Mouse (Mus musculus): ENCODE measurements around the gene Pdcd1lg2. TPM values are rescaled to one million over a fixed set of nuclear protein-coding genes. Genes with fewer than 3 reads are reported as not detected.
A peak's percentile ranks its signal among the peaks of the same experiment; 100 is the strongest.

The Pdcd1lg2 gene
- total and polyA plus RNA-seq, 3 experiments = 1.7 to 5.4 TPM; not detected in 1

DNA sequence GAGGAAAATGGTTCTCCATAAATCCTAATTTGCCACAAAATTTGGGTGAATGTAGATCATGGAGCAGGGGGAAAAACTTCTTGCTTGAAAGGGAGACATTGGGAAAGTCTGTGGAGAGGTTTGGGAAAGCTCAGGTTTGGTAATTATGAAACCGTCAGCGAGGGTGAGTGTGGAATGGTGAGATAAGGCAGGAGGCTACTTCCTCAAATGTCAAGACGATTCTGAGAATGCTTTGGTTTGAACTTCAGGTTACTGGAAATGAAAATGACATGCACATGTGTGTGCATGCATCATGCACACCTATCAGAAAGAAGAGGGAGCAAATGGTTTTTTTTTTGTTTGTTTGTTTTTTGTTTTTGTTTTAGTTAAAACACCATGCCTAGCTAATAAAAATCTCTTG lies 10.3 kb upstream of the Pdcd1lg2 start:
- Histone ChIP-seq H3K27me3 (ENCODE audit: control insufficient read depth in 1 of 2, insufficient read depth in 2 of 2, low read length in 2 of 2) (no peaks in the 10 kb centered on the region), H3K4me1 (ENCODE audit: control insufficient read depth in 1 of 2, insufficient read depth in 2 of 2, low read length in 2 of 2) (peaks cover 19 to 31% of the 10 kb centered on the region in 2 experiments)
- peak; percentile 96 for DNase-seq (ENCODE audit: low read depth, low spot score)
- peak; percentile 95 for TF ChIP-seq ETS1 (IDR thresholded peaks at IDR 0.05; ENCODE audit: low read depth, low read length)
- TF ChIP-seq NELFE (IDR thresholded peaks at IDR 0.05; ENCODE audit: low read depth, low read length) = no peak
- TF ChIP-seq BHLHE40 (IDR thresholded peaks at IDR 0.05; ENCODE audit: borderline replicate concordance, low read depth, low read length) = peak; percentile 73; the same call in 1 of the 2 replicates
- no peak; the same call in 1 of the 2 replicates for TF ChIP-seq MEF2A (IDR thresholded peaks at IDR 0.05; ENCODE audit: extremely low read depth, insufficient replicate concordance, low read depth, low read length, poor library complexity, severe bottlenecking)
- peak; percentile 97 for TF ChIP-seq SIN3A (IDR thresholded peaks at IDR 0.05; ENCODE audit: low read length)
- TF ChIP-seq POLR2AphosphoS2 (IDR thresholded peaks at IDR 0.05; ENCODE audit: low read length) = no peak
- peak; percentile 94 for TF ChIP-seq TCF12 (IDR thresholded peaks at IDR 0.05; ENCODE audit: low read depth, low read length)
- peak; percentile 85 for TF ChIP-seq MYB (IDR thresholded peaks at IDR 0.05; ENCODE audit: low read depth, low read length)
- TF ChIP-seq GATA1 (IDR thresholded peaks at IDR 0.05; ENCODE audit: low read depth, low read length) = peak; percentile 99
- no peak for TF ChIP-seq USF1 (IDR thresholded peaks at IDR 0.05; ENCODE audit: low read depth, low read length)
- TF ChIP-seq POLR2AphosphoS5 (IDR thresholded peaks at IDR 0.05; ENCODE audit: borderline replicate concordance, low read depth, low read length) = no peak
- no peak for TF ChIP-seq ZMIZ1 (IDR thresholded peaks at IDR 0.05; ENCODE audit: low read depth, low read length)
- peak; percentile 61; the same call in 1 of the 2 replicates for TF ChIP-seq HCFC1 (IDR thresholded peaks at IDR 0.05; ENCODE audit: low read depth, low read length)
- TF ChIP-seq CTCF (IDR thresholded peaks at IDR 0.05 in 2 of 3, conservative IDR thresholded peaks at IDR 0.05 in 1 of 3; ENCODE audit: control insufficient read depth in 1 of 3, insufficient read depth in 1 of 3, low read depth in 2 of 3, low read length in 3 of 3, poor library complexity in 1 of 3, severe bottlenecking in 1 of 3) = no peak
- no peak for TF ChIP-seq ZC3H11A (IDR thresholded peaks at IDR 0.05; ENCODE audit: low read depth, low read length)
- peak; percentile 96 for TF ChIP-seq MXI1 (IDR thresholded peaks at IDR 0.05; ENCODE audit: low read depth, low read length)
- TF ChIP-seq RCOR1 (IDR thresholded peaks at IDR 0.05; ENCODE audit: low read depth, low read length) = peak; percentile 99
- no peak for TF ChIP-seq CHD1 (IDR thresholded peaks at IDR 0.05; ENCODE audit: low read depth, low read length)
- peak; percentile 96 to 100 for TF ChIP-seq EP300 (IDR thresholded peaks at IDR 0.05; ENCODE audit: low read depth in 1 of 2, low read length in 2 of 2)
- peak; percentile 95 for TF ChIP-seq TAL1 (IDR thresholded peaks at IDR 0.05; ENCODE audit: low read length)
- TF ChIP-seq USF2 (IDR thresholded peaks at IDR 0.05; ENCODE audit: borderline replicate concordance in 1 of 2, insufficient read depth in 1 of 2, low read depth in 1 of 2, low read length in 2 of 2) = no peak
- no peak for TF ChIP-seq E2F4 (IDR thresholded peaks at IDR 0.05; ENCODE audit: borderline replicate concordance, low read depth, low read length)
- peak; percentile 23 for TF ChIP-seq SMC3 (IDR thresholded peaks at IDR 0.05; ENCODE audit: low read depth, low read length)
- TF ChIP-seq GABPA (IDR thresholded peaks at IDR 0.05; ENCODE audit: low read depth, low read length) = no peak
- no peak; the same call in 1 of the 2 replicates for TF ChIP-seq CHD2 (IDR thresholded peaks at IDR 0.05; ENCODE audit: low read length)
- TF ChIP-seq ZKSCAN1 (IDR thresholded peaks at IDR 0.05; ENCODE audit: low read depth, low read length) = no peak
- TF ChIP-seq NRF1 (IDR thresholded peaks at IDR 0.05; ENCODE audit: insufficient read depth, low read depth, low read length, poor library complexity, severe bottlenecking) = no peak; the same call in 1 of the 2 replicates
- TF ChIP-seq ELF1 (IDR thresholded peaks at IDR 0.05; ENCODE audit: low read depth, low read length) = peak; percentile 78
- peak; percentile 66 for TF ChIP-seq TBP (IDR thresholded peaks at IDR 0.05; ENCODE audit: low read depth, low read length)
- TF ChIP-seq ZNF384 (IDR thresholded peaks at IDR 0.05; ENCODE audit: low read depth, low read length) = peak; percentile 62
- TF ChIP-seq POLR2A (IDR thresholded peaks at IDR 0.05; ENCODE audit: control insufficient read depth in 1 of 2, insufficient read depth in 1 of 2, low read depth in 1 of 2, low read length in 2 of 2, poor library complexity in 1 of 2) = no peak
- TF ChIP-seq RAD21 (IDR thresholded peaks at IDR 0.05; ENCODE audit: low read depth, low read length) = no peak
- TF ChIP-seq KAT2A (conservative IDR thresholded peaks at IDR 0.05; ENCODE audit: low read depth, low read length) = no peak
- peak; percentile 83; the same call in 1 of the 2 replicates for TF ChIP-seq MAFK (IDR thresholded peaks at IDR 0.05; ENCODE audit: borderline replicate concordance, low read depth, low read length)
- peak; percentile 88 for TF ChIP-seq JUND (IDR thresholded peaks at IDR 0.05; ENCODE audit: low read depth, low read length)
- peak; percentile 69 for TF ChIP-seq MAZ (IDR thresholded peaks at IDR 0.05; ENCODE audit: low read depth, low read length)
- peak; percentile 89 for TF ChIP-seq MAX (IDR thresholded peaks at IDR 0.05; ENCODE audit: low read length)
- TF ChIP-seq UBTF (IDR thresholded peaks at IDR 0.05; ENCODE audit: borderline replicate concordance, insufficient read depth, low read depth, low read length) = no peak

More for the DNA sequence above, 10.3 kb upstream of the Pdcd1lg2 start:
- peak overlapping the region; percentile 40 for H3K27ac ChIP-seq (ENCODE audit: control insufficient read depth, low read depth, low read length)
- H3K9ac ChIP-seq (ENCODE audit: control insufficient read depth, low read depth, low read length, poor library complexity, severe bottlenecking) = peak overlapping the region; percentile 37
- H3K9me3 ChIP-seq (replicated peaks; ENCODE audit: insufficient read depth, low read length) = no peaks in the 10 kb centered on the region
- no peaks in the 10 kb centered on the region for H3K79me2 ChIP-seq (ENCODE audit: control insufficient read depth, insufficient read depth, low read length, poor library complexity)
- peaks cover 0 to 33% of the 10 kb centered on the region in 2 experiments; a peak in 2 of 4 replicates for H3K36me3 ChIP-seq (ENCODE audit: control insufficient read depth in 1 of 2, insufficient read depth in 2 of 2, low read length in 2 of 2)
- peak overlapping the region; percentile 49 to 60 for H3K4me3 ChIP-seq (ENCODE audit: control insufficient read depth in 1 of 2, insufficient read depth in 1 of 2, low read depth in 2 of 2, low read length in 2 of 2)

All from MEL (cell line).